11 mouse cellular contexts compared by ENCODE assay signal in the genomic region with DNA sequence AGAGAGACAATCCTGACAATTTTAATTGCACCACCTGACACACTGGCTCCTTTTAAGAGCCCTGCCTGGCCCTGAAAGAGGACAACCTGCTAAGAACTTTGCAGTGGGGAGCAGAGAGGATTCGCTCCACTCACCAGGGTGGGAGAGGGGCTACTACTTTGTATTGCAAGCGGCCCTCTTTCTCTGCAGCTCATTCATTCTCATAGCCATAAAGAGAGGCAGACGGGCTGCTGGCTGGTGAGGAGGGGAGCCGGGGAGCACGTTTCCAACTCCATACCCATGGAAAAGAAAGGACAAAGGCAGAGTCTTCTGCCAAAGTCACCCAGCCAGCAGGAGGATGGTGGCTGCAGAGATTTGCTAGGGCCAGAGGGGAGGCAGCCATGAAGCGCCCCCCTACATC.
DNase-seq lines count a peak whose midpoint lies in the region; ATAC-seq lines count a peak whose summit lies in the region.
"Had no signal": no experiment of that assay in that cellular context is flagged by ENCODE, and none has a peak within 500 bp of the region (broad histone marks: within the 10 kb centered on the region; RNA-seq: fewer than 3 reads in every experiment).

No protein-coding gene starts in this region.

- H3K27ac ChIP-seq in heart, embryonic 13.5 days (replicated peaks), result peak overlapping the region; percentile 78
- H3K27ac ChIP-seq in embryonic facial prominence, embryonic 12.5 days, result peak overlapping the region; percentile 43; the same call in 1 of the 2 replicates
- peak overlapping the region; percentile 60 for H3K27ac ChIP-seq in hindbrain, embryonic 13.5 days
- peak overlapping the region; percentile 32 for H3K27ac ChIP-seq in midbrain, embryonic 14.5 days (replicated peaks; ENCODE audit: low read depth, low read length)

- H3K4me3 ChIP-seq in heart, embryonic 13.5 days, result no peak overlapping the region
- H3K4me3 ChIP-seq in embryonic facial prominence, embryonic 12.5 days, result no peak overlapping the region
- H3K4me3 ChIP-seq in hindbrain, embryonic 13.5 days, result no peak overlapping the region
- no peak overlapping the region for H3K4me3 ChIP-seq in midbrain, embryonic 14.5 days (replicated peaks; ENCODE audit: low read depth, low read length)
- H3K4me3 ChIP-seq: erythroblast, embryonic 14.5 days had no signal

- peaks cover 73% of the 10 kb centered on the region for H3K4me1 ChIP-seq in heart, embryonic 13.5 days
- peaks cover 6% of the 10 kb centered on the region; the same call in 1 of the 2 replicates for H3K4me1 ChIP-seq in embryonic facial prominence, embryonic 12.5 days
- peaks cover 44% of the 10 kb centered on the region for H3K4me1 ChIP-seq in hindbrain, embryonic 13.5 days (replicated peaks)
- peaks cover 6% of the 10 kb centered on the region; the same call in 1 of the 2 replicates for H3K4me1 ChIP-seq in midbrain, embryonic 14.5 days (ENCODE audit: control insufficient read depth, insufficient read depth, low read length)

- no peaks in the 10 kb centered on the region for H3K9me3 ChIP-seq in heart, embryonic 13.5 days
- no peaks in the 10 kb centered on the region for H3K9me3 ChIP-seq in embryonic facial prominence, embryonic 12.5 days
- no peaks in the 10 kb centered on the region for H3K9me3 ChIP-seq in hindbrain, embryonic 13.5 days
- H3K9me3 ChIP-seq in midbrain, embryonic 14.5 days (ENCODE audit: control insufficient read depth, low read length), result no peaks in the 10 kb centered on the region

- no peaks in the 10 kb centered on the region for H3K36me3 ChIP-seq in heart, embryonic 13.5 days
- H3K36me3 ChIP-seq in embryonic facial prominence, embryonic 12.5 days, result no peaks in the 10 kb centered on the region
- H3K36me3 ChIP-seq in hindbrain, embryonic 13.5 days, result no peaks in the 10 kb centered on the region
- no peaks in the 10 kb centered on the region for H3K36me3 ChIP-seq in midbrain, embryonic 14.5 days (ENCODE audit: control insufficient read depth, insufficient read depth, low read length)

- ATAC-seq in heart, embryonic 13.5 days (ENCODE audit: extremely low read depth, insufficient number of reproducible peaks, low FRiP score, low TSS enrichment), result no peak
- ATAC-seq in embryonic facial prominence, embryonic 12.5 days (ENCODE audit: insufficient number of reproducible peaks, insufficient read depth, low FRiP score, low TSS enrichment), result no peak
- ATAC-seq in hindbrain, embryonic 13.5 days (ENCODE audit: low FRiP score), result peak; percentile 11; the same call in 1 of the 2 replicates
- ATAC-seq in midbrain, embryonic 14.5 days (ENCODE audit: low FRiP score, low TSS enrichment), result no peak
- ATAC-seq: CD4-positive, CD25-positive, alpha-beta regulatory T cell, adult 4 months had no signal

- intact Hi-C loops in heart, postnatal 25 days (cut with DNase I), result loop anchor here (5.0 kb wide), 1 partner anchor 194 kb away; no protein-coding TSS in a partner anchor

- no peaks in the 10 kb centered on the region for H3K27me3 ChIP-seq in heart, embryonic 13.5 days (replicated peaks)
- no peaks in the 10 kb centered on the region for H3K27me3 ChIP-seq in embryonic facial prominence, embryonic 12.5 days
- 0 out of 2 replicates have a peak, but pooled peaks cover 15% of the 10 kb centered on the region for H3K27me3 ChIP-seq in hindbrain, embryonic 13.5 days
- no peaks in the 10 kb centered on the region for H3K27me3 ChIP-seq in midbrain, embryonic 14.5 days (ENCODE audit: control insufficient read depth, insufficient read depth, low read length)

- no peak for DNase-seq in heart, postnatal 25 days (ENCODE audit: low spot score)
- no peak for DNase-seq in midbrain, embryonic 14.5 days
- DNase-seq in kidney, postnatal 25 days, result no peak
- DNase-seq in adrenal gland, adult 8-10 months, result no peak
- no peak for DNase-seq in layer of hippocampus, adult 11-12 months (ENCODE audit: low spot score)
- DNase-seq: kidney, postnatal 10 days had no signal

- no peak overlapping the region for H3K4me2 ChIP-seq in heart, embryonic 13.5 days
- H3K4me2 ChIP-seq in embryonic facial prominence, embryonic 12.5 days (replicated peaks), result no peak overlapping the region
- no peak overlapping the region for H3K4me2 ChIP-seq in hindbrain, embryonic 13.5 days
- H3K4me2 ChIP-seq in midbrain, embryonic 14.5 days (ENCODE audit: low read length), result no peak overlapping the region

- WGBS in heart, embryonic 13.5 days, result 62% methylated on average over 6 of the region's 6 CpGs
- 61% methylated on average over 6 of the region's 6 CpGs for WGBS in embryonic facial prominence, embryonic 12.5 days
- 23% methylated on average over 6 of the region's 6 CpGs for WGBS in hindbrain, embryonic 13.5 days
- WGBS in midbrain, embryonic 14.5 days, result 20% methylated on average over 6 of the region's 6 CpGs

- H3K9ac ChIP-seq in heart, embryonic 13.5 days, result peak overlapping the region; percentile 41
- no peak overlapping the region for H3K9ac ChIP-seq in embryonic facial prominence, embryonic 12.5 days
- peak overlapping the region; percentile 14; the same call in 1 of the 2 replicates for H3K9ac ChIP-seq in hindbrain, embryonic 13.5 days
- H3K9ac ChIP-seq in midbrain, embryonic 14.5 days (replicated peaks; ENCODE audit: low read length), result 0 out of 2 replicates have a peak overlapping the region, but pooled peaks have one; percentile 7
